In the genomic region with DNA sequence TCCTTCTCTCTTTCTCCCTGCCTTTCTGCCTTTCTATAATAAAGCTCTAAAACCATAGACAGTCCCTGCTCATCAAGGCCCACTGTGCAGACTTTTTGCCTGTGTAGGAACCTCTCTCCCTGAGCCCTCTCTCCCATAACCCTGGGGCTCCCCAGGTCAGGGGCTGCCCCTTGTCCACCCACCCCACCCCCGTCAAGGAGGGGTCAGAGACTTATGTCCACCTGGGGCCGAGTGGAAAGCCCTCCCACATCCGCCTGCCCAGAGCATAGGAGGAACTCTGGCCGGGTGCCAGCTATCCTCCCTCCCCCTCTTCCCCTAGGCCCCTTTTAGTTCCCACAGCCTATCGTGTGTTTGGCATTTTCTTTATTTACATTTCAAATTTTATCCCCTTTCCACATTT, we compare ENCODE assay signal across 16 mouse cellular contexts.
"Had no signal": no experiment of that assay in that cellular context is flagged by ENCODE, and none has a peak within 500 bp of the region (broad histone marks: within the 10 kb centered on the region; RNA-seq: fewer than 3 reads in every experiment).

No protein-coding gene starts in this region.

- H3K4me3 ChIP-seq: kidney, embryonic 15.5 days; left cerebral cortex, adult 2 months; limb, embryonic 10.5 days; liver, embryonic 12.5 days; midbrain, embryonic 12.5 days; neural tube, embryonic 13.5 days; stomach, embryonic 15.5 days had no signal

- ATAC-seq: hindbrain, embryonic 16.5 days; inflammation-experienced regulatory T-cells, adult 6 months; intestine, postnatal 0 days; liver, embryonic 12.5 days; lung, postnatal 0 days; midbrain, embryonic 16.5 days had no signal

- H3K36me3 ChIP-seq: kidney, embryonic 15.5 days; limb, embryonic 10.5 days; liver, embryonic 12.5 days; midbrain, embryonic 12.5 days; neural tube, embryonic 13.5 days; stomach, embryonic 15.5 days had no signal

- H3K4me2 ChIP-seq: kidney, embryonic 15.5 days; liver, embryonic 12.5 days; midbrain, embryonic 12.5 days; neural tube, embryonic 13.5 days; stomach, embryonic 15.5 days had no signal

- H3K9ac ChIP-seq: kidney, embryonic 15.5 days; liver, embryonic 12.5 days; midbrain, embryonic 12.5 days; neural tube, embryonic 13.5 days; stomach, embryonic 15.5 days had no signal

- H3K4me1 ChIP-seq: limb, embryonic 10.5 days; liver, embryonic 12.5 days; midbrain, embryonic 12.5 days; neural tube, embryonic 13.5 days; stomach, embryonic 15.5 days had no signal

- DNase-seq: retina, postnatal 1 day; spleen, adult 18-20 months; thymus, adult 18-20 months; thymus, postnatal 14 days had no signal

- H3K27me3 ChIP-seq: kidney, embryonic 15.5 days; liver, embryonic 12.5 days; midbrain, embryonic 12.5 days; neural tube, embryonic 13.5 days; stomach, embryonic 15.5 days had no signal

- H3K27ac ChIP-seq: kidney, embryonic 15.5 days; left cerebral cortex, adult 2 months; limb, embryonic 10.5 days; liver, embryonic 12.5 days; midbrain, embryonic 12.5 days; neural tube, embryonic 13.5 days; stomach, embryonic 15.5 days had no signal

- H3K9me3 ChIP-seq: kidney, embryonic 15.5 days; limb, embryonic 10.5 days; liver, embryonic 12.5 days; neural tube, embryonic 13.5 days; stomach, embryonic 15.5 days had no signal
